Mouse (Mus musculus): ENCODE measurements at regions not wholly inside any gene's neighbourhood (a gene's known extent, or its start where the extent isn't known, plus 50 kb on each side); places are given as distances from the start of the nearest gene placed in this dataset.

GRCm38 (mm10) chr10:17478761-17479632 is 244.0 kb upstream of the Cited2 start:
- H3K27me3 ChIP-seq (ENCODE audit: control insufficient read depth, insufficient read depth, low read length), result no peaks in the 10 kb centered on the region
- peak; percentile 87 for ATAC-seq (replicated peaks; ENCODE audit: insufficient number of reproducible peaks, low FRiP score, low TSS enrichment, low read depth)
- no peaks in the 10 kb centered on the region for H3K36me3 ChIP-seq (replicated peaks; ENCODE audit: control insufficient read depth, insufficient read depth, low read depth, low read length)
- no peaks in the 10 kb centered on the region for H3K4me1 ChIP-seq (ENCODE audit: control insufficient read depth, insufficient read depth, low read length)
- H3K4me2 ChIP-seq (ENCODE audit: low read depth, low read length), result no peak overlapping the region
- 21% methylated on average over 8 of the region's 8 CpGs for WGBS
- no peak overlapping the region for H3K9ac ChIP-seq (replicated peaks; ENCODE audit: low read length)
- H3K4me3 ChIP-seq (ENCODE audit: low read depth, low read length), result no peak overlapping the region
- H3K9me3 ChIP-seq (replicated peaks; ENCODE audit: control insufficient read depth, low read length), result no peaks in the 10 kb centered on the region
- DNase-seq (ENCODE audit: low spot score), result peak; percentile 74
- H3K27ac ChIP-seq (replicated peaks; ENCODE audit: low read depth, low read length), result no peak overlapping the region

- no peaks in the 10 kb centered on the region for H3K9me3 ChIP-seq (replicated peaks; ENCODE audit: control insufficient read depth, low read length)
- ATAC-seq (replicated peaks; ENCODE audit: insufficient number of reproducible peaks, low FRiP score, low TSS enrichment, low read depth) (no peak), DNase-seq (ENCODE audit: low spot score) (no peak)
- H3K27me3 ChIP-seq (ENCODE audit: control insufficient read depth, insufficient read depth, low read length), result no peaks in the 10 kb centered on the region
- no peak overlapping the region for H3K9ac ChIP-seq (replicated peaks; ENCODE audit: low read length)
- no peak overlapping the region for H3K27ac ChIP-seq (replicated peaks; ENCODE audit: low read depth, low read length)
- no peaks in the 10 kb centered on the region for H3K36me3 ChIP-seq (replicated peaks; ENCODE audit: control insufficient read depth, insufficient read depth, low read depth, low read length)
- WGBS, result 84% methylated on average over 4 of the region's 4 CpGs
- no peak overlapping the region for H3K4me2 ChIP-seq (ENCODE audit: low read depth, low read length)
- no peaks in the 10 kb centered on the region for H3K4me1 ChIP-seq (ENCODE audit: control insufficient read depth, insufficient read depth, low read length)
- H3K4me3 ChIP-seq (ENCODE audit: low read depth, low read length), result no peak overlapping the region
Measured at GRCm38 (mm10) chr10:17482751-17483150, 240.3 kb upstream of the Cited2 start.

DNA sequence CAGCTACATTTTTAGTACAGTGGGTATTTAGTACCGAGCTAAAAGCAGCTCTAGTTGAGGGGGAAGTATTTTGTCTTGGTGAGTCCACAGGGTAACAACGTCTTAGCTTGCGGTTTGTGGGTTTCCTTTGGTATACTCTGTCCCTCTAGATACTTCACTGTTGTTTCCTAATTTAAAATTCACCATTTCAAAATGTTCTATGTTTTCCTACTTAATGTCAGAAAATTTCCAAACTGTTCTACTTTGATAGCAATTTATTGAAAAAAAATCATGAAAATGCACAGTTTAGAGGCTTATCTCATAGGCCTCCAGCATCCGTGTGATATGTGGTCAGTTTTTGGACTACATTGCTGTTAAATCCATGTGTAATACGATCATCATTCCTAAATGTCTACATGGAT is 238.0 kb upstream of the Cited2 start:
- Histone ChIP-seq H3K9ac (replicated peaks; ENCODE audit: low read length) (no peak overlapping the region), H3K9me3 (replicated peaks; ENCODE audit: control insufficient read depth, low read length) (no peaks in the 10 kb centered on the region), H3K36me3 (replicated peaks; ENCODE audit: control insufficient read depth, insufficient read depth, low read depth, low read length) (no peaks in the 10 kb centered on the region), H3K27ac (replicated peaks; ENCODE audit: low read depth, low read length) (no peak overlapping the region), H3K4me1 (ENCODE audit: control insufficient read depth, insufficient read depth, low read length) (no peaks in the 10 kb centered on the region), H3K27me3 (ENCODE audit: control insufficient read depth, insufficient read depth, low read length) (no peaks in the 10 kb centered on the region), H3K4me3 (ENCODE audit: low read depth, low read length) (no peak overlapping the region), H3K4me2 (ENCODE audit: low read depth, low read length) (no peak overlapping the region)
- no peak for DNase-seq (ENCODE audit: low spot score)
- 83% methylated on average over 5 of the region's 5 CpGs for WGBS
- no peak for ATAC-seq (replicated peaks; ENCODE audit: insufficient number of reproducible peaks, low FRiP score, low TSS enrichment, low read depth)

DNA sequence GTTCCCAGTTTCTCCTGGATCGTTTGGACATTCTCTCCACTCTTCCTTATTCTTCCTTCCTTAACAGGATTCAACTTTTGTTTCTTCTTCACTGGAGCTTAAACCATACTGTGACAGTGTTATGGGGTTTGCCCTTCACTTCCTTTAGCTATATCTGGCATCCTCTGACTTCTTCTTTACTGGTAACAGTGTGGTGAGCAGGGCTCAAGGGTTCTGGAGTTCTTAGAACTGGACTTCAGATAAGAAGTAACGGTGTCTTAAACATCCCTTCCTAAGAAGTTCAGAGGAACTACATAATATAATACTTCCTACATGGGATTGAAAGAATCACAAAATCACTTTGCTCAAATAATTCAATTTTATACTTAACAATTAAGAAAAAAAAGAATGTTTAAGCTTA is 237.5 kb upstream of the Cited2 start:
- no peak overlapping the region for H3K9ac ChIP-seq (replicated peaks; ENCODE audit: low read length)
- no peak overlapping the region for H3K4me3 ChIP-seq (ENCODE audit: low read depth, low read length)
- 87% methylated on average over 2 of the region's 2 CpGs for WGBS
- no peaks in the 10 kb centered on the region for H3K4me1 ChIP-seq (ENCODE audit: control insufficient read depth, insufficient read depth, low read length)
- no peaks in the 10 kb centered on the region for H3K27me3 ChIP-seq (ENCODE audit: control insufficient read depth, insufficient read depth, low read length)
- no peaks in the 10 kb centered on the region for H3K36me3 ChIP-seq (replicated peaks; ENCODE audit: control insufficient read depth, insufficient read depth, low read depth, low read length)
- DNase-seq (ENCODE audit: low spot score) (no peak), ATAC-seq (replicated peaks; ENCODE audit: insufficient number of reproducible peaks, low FRiP score, low TSS enrichment, low read depth) (no peak)
- no peaks in the 10 kb centered on the region for H3K9me3 ChIP-seq (replicated peaks; ENCODE audit: control insufficient read depth, low read length)
- H3K4me2 ChIP-seq (ENCODE audit: low read depth, low read length), result no peak overlapping the region
- H3K27ac ChIP-seq (replicated peaks; ENCODE audit: low read depth, low read length), result no peak overlapping the region

DNA sequence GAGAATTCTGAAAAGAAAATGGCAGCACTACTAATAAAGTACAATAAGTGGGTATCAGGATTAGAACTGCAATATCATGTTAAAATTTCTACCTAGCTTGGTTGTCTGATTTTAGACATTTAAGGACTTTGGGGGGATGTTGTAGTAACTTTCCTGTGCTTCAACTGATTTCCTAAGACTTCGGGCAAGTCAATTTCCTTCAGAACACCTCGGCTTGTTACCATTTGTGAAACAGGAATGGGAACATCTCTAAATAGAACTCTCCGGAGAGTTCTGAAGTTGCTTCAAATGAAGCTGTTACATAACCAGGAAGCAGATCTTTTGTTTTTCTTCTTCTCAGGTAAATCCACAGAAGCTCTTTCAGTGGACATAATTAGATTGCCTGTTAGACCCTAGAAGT is 237.0 kb upstream of the Cited2 start:
- H3K9me3 ChIP-seq (replicated peaks; ENCODE audit: control insufficient read depth, low read length), result no peaks in the 10 kb centered on the region
- H3K27me3 ChIP-seq (ENCODE audit: control insufficient read depth, insufficient read depth, low read length), result no peaks in the 10 kb centered on the region
- H3K4me3 ChIP-seq (ENCODE audit: low read depth, low read length), result no peak overlapping the region
- H3K36me3 ChIP-seq (replicated peaks; ENCODE audit: control insufficient read depth, insufficient read depth, low read depth, low read length), result no peaks in the 10 kb centered on the region
- WGBS, result 89% methylated on average over 3 of the region's 3 CpGs
- H3K9ac ChIP-seq (replicated peaks; ENCODE audit: low read length), result no peak overlapping the region
- no peak overlapping the region for H3K27ac ChIP-seq (replicated peaks; ENCODE audit: low read depth, low read length)
- DNase-seq (ENCODE audit: low spot score) (no peak), ATAC-seq (replicated peaks; ENCODE audit: insufficient number of reproducible peaks, low FRiP score, low TSS enrichment, low read depth) (no peak)
- no peak overlapping the region for H3K4me2 ChIP-seq (ENCODE audit: low read depth, low read length)
- H3K4me1 ChIP-seq (ENCODE audit: control insufficient read depth, insufficient read depth, low read length), result no peaks in the 10 kb centered on the region

- no peak for ATAC-seq (replicated peaks; ENCODE audit: insufficient number of reproducible peaks, low FRiP score, low TSS enrichment, low read depth)
- 81% methylated on average over 5 of the region's 5 CpGs for WGBS
- H3K4me2 ChIP-seq (ENCODE audit: low read depth, low read length), result no peak overlapping the region
Measured at GRCm38 (mm10) chr10:17487460-17487859, 235.6 kb upstream of the Cited2 start.

GRCm38 (mm10) chr10:17491611-17492305 is 231.3 kb upstream of the Cited2 start:
- no peaks in the 10 kb centered on the region for H3K36me3 ChIP-seq (replicated peaks; ENCODE audit: control insufficient read depth, insufficient read depth, low read depth, low read length)

More at GRCm38 (mm10) chr10:17487460-17487859, 235.6 kb upstream of the Cited2 start:
- Histone ChIP-seq H3K36me3 (replicated peaks; ENCODE audit: control insufficient read depth, insufficient read depth, low read depth, low read length) (no peaks in the 10 kb centered on the region), H3K27me3 (ENCODE audit: control insufficient read depth, insufficient read depth, low read length) (no peaks in the 10 kb centered on the region), H3K27ac (replicated peaks; ENCODE audit: low read depth, low read length) (no peak overlapping the region), H3K4me1 (ENCODE audit: control insufficient read depth, insufficient read depth, low read length) (no peaks in the 10 kb centered on the region), H3K9me3 (replicated peaks; ENCODE audit: control insufficient read depth, low read length) (no peaks in the 10 kb centered on the region), H3K4me3 (ENCODE audit: low read depth, low read length) (no peak overlapping the region), H3K9ac (replicated peaks; ENCODE audit: low read length) (no peak overlapping the region)
- no peak for DNase-seq (ENCODE audit: low spot score)

DNA sequence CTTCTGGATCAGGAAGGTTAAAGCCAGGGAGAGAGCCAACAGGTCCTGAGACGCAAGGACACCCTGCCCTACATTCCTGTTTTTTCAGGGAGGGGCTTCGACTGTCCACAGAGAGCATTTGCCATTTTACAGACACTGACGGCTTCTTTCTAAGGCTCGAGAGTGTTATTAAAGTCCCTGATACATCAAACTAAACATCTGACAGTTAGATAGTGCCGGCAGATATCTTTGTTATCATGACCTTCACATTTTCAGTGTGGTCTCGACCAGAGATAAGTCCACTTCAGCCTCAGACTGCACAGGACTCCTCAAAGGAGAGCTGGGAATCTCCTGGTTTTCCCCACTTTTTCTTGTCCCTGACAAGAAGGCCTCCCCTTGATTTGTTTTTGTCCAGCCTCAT is 229.9 kb upstream of the Cited2 start:
- H3K4me2 ChIP-seq (ENCODE audit: low read depth, low read length), result no peak overlapping the region
- no peak overlapping the region for H3K4me3 ChIP-seq (ENCODE audit: low read depth, low read length)
- H3K4me1 ChIP-seq (ENCODE audit: control insufficient read depth, insufficient read depth, low read length), result no peaks in the 10 kb centered on the region
- ATAC-seq (replicated peaks; ENCODE audit: insufficient number of reproducible peaks, low FRiP score, low TSS enrichment, low read depth) (no peak), DNase-seq (ENCODE audit: low spot score) (no peak)
- H3K36me3 ChIP-seq (replicated peaks; ENCODE audit: control insufficient read depth, insufficient read depth, low read depth, low read length), result no peaks in the 10 kb centered on the region
- 85% methylated on average over 6 of the region's 6 CpGs for WGBS
- H3K9me3 ChIP-seq (replicated peaks; ENCODE audit: control insufficient read depth, low read length), result no peaks in the 10 kb centered on the region
- H3K27ac ChIP-seq (replicated peaks; ENCODE audit: low read depth, low read length), result no peak overlapping the region
- no peak overlapping the region for H3K9ac ChIP-seq (replicated peaks; ENCODE audit: low read length)
- H3K27me3 ChIP-seq (ENCODE audit: control insufficient read depth, insufficient read depth, low read length), result no peaks in the 10 kb centered on the region

More at GRCm38 (mm10) chr10:17491611-17492305, 231.3 kb upstream of the Cited2 start:
- Histone ChIP-seq H3K4me2 (ENCODE audit: low read depth, low read length) (no peak overlapping the region), H3K4me1 (ENCODE audit: control insufficient read depth, insufficient read depth, low read length) (no peaks in the 10 kb centered on the region), H3K9me3 (replicated peaks; ENCODE audit: control insufficient read depth, low read length) (no peaks in the 10 kb centered on the region), H3K9ac (replicated peaks; ENCODE audit: low read length) (no peak overlapping the region), H3K27me3 (ENCODE audit: control insufficient read depth, insufficient read depth, low read length) (no peaks in the 10 kb centered on the region), H3K4me3 (ENCODE audit: low read depth, low read length) (no peak overlapping the region), H3K27ac (replicated peaks; ENCODE audit: low read depth, low read length) (no peak overlapping the region)
- DNase-seq (ENCODE audit: low spot score) (no peak), ATAC-seq (replicated peaks; ENCODE audit: insufficient number of reproducible peaks, low FRiP score, low TSS enrichment, low read depth) (no peak)
- 78% methylated on average over 5 of the region's 5 CpGs for WGBS

Measured in embryonic facial prominence, embryonic 11.5 days (tissue).